Mouse (Mus musculus) left cerebral cortex, adult 18-20 months (tissue): ENCODE data around the gene Slc12a8. TPM values are rescaled to one million over a fixed set of nuclear protein-coding genes. Genes with fewer than 3 reads are reported as not detected.

ENCODE experiments used
- DNase-seq, 2 experiments: peaks; one replicate each; pipeline ENCODE4 v3.0.0; 2021 to 2022; ENCODE audit warnings: low spot score in 2 of 2, mixed read lengths in 1 of 2
- total RNA-seq, 2 experiments: library from RNA; stranded (reverse); gene quantifications; 2 replicates each; pipeline ENCODE4 v1.2.3; 2021

Gene Slc12a8
- total RNA-seq, 2 experiments from 2014 or later: 0.98 to 1.1 TPM

- no peak for DNase-seq
Measured at GRCm38 (mm10) chr16:33537499-33538225, 20.5 kb downstream of the Slc12a8 start.

GRCm38 (mm10) chr16:33544346-33544745, 27.2 kb downstream of the Slc12a8 start:
- no peak for DNase-seq

GRCm38 (mm10) chr16:33545530-33545929, 28.4 kb downstream of the Slc12a8 start:
- no peak for DNase-seq

GRCm38 (mm10) chr16:33553689-33554342, 36.7 kb downstream of the Slc12a8 start:
- no peak for DNase-seq

GRCm38 (mm10) chr16:33558121-33558520, 41.0 kb downstream of the Slc12a8 start:
- DNase-seq: no peak

GRCm38 (mm10) chr16:33560281-33560680, 43.2 kb downstream of the Slc12a8 start:
- peak; percentile 60 to 69 for DNase-seq

- no peak for DNase-seq
Measured at GRCm38 (mm10) chr16:33561308-33562009, 44.3 kb downstream of the Slc12a8 start.

- DNase-seq: no peak
Measured at GRCm38 (mm10) chr16:33562874-33563537, 45.9 kb downstream of the Slc12a8 start.

GRCm38 (mm10) chr16:33563538-33564013, 46.4 kb downstream of the Slc12a8 start:
- DNase-seq: no peak

- DNase-seq: no peak
Measured at GRCm38 (mm10) chr16:33566467-33566866, 49.3 kb downstream of the Slc12a8 start.

- no peak for DNase-seq
Measured at GRCm38 (mm10) chr16:33567736-33568135, 50.6 kb downstream of the Slc12a8 start.

- no peak for DNase-seq
Measured at GRCm38 (mm10) chr16:33568269-33569016, 51.3 kb downstream of the Slc12a8 start.

GRCm38 (mm10) chr16:33572646-33573045, 55.5 kb downstream of the Slc12a8 start:
- no peak for DNase-seq

- no peak for DNase-seq
Measured at GRCm38 (mm10) chr16:33573703-33574102, 56.6 kb downstream of the Slc12a8 start.

GRCm38 (mm10) chr16:33575728-33576127, 58.6 kb downstream of the Slc12a8 start:
- no peak for DNase-seq

GRCm38 (mm10) chr16:33576271-33577189, 59.4 kb downstream of the Slc12a8 start:
- DNase-seq: no peak

GRCm38 (mm10) chr16:33578462-33578861, 61.3 kb downstream of the Slc12a8 start:
- no peak for DNase-seq

GRCm38 (mm10) chr16:33580331-33580730, 63.2 kb downstream of the Slc12a8 start:
- DNase-seq: no peak

- DNase-seq: no peak
Measured at GRCm38 (mm10) chr16:33580736-33581241, 63.7 kb downstream of the Slc12a8 start.
